Mouse (Mus musculus): ENCODE results near the gene Sspn.

DNA sequence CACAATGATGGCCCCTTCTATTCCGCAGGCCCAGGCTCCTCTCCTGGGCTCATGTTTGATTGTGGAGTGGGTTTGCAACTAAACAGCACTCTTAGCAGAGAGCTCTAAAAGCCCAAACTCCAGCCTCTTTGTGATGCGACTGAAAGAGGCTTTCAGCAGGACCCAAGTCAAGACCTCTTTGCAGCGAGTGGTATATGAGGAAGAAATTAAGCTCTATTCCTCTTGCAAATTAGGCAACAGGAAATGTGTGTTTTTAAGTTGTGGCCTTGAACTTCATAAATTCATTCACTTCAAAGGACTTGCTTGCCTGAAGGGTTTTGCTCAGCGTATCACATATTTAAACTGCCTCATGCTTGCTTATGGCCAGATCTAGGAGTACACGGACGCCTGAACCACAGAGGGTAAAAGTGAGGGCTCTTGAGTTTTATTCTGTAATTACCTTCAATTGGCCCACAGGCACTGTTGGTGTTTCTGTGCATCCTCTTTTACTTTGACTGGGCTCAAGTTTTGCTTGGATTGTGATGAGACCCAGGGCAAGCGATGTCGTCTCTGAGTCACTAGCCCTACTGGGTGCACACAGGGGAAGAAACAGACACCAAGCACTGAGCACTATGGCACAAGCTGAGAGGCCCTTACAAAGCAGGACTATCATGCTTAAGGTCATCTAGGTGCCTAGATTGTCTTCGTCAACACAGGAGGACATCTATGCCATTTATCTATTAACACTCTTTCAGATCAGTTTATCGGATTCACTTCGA is 73.9 kb downstream of the Sspn start:
- TF ChIP-seq GATA1 (IDR thresholded peaks at IDR 0.05; ENCODE audit: low read length) (no peak), TAL1 (IDR thresholded peaks at IDR 0.05; ENCODE audit: low read length) (no peak)
